Mouse (Mus musculus) left cerebral cortex, postnatal 36 days (tissue): ENCODE measurements around the gene Trim30c. TPM values are rescaled to one million over a fixed set of nuclear protein-coding genes. Genes with fewer than 3 reads are reported as not detected.
"Not testable (repeated sequence)": the region's sequence is repeated elsewhere in the genome, so short reads cannot be mapped to it uniquely, and the experiment has no call there.

Experiments
- DNase-seq, 2 experiments: peaks; one replicate each; pipeline ENCODE4 v3.0.0; 2021 to 2022; ENCODE audit warnings: low spot score in 2 of 2, mixed read lengths in 1 of 2
- intact Hi-C: fragments of 180-260 bp; cut with DNase I; formaldehyde crosslinking; loops from one replicate; pipeline ENCODE4 v1.15.1; 2025
- total RNA-seq, 2 experiments: library from RNA; stranded (reverse); gene quantifications; 2 replicates each; pipeline ENCODE4 v1.2.3; 2021

Gene Trim30c
- total RNA-seq, result not detected

DNA sequence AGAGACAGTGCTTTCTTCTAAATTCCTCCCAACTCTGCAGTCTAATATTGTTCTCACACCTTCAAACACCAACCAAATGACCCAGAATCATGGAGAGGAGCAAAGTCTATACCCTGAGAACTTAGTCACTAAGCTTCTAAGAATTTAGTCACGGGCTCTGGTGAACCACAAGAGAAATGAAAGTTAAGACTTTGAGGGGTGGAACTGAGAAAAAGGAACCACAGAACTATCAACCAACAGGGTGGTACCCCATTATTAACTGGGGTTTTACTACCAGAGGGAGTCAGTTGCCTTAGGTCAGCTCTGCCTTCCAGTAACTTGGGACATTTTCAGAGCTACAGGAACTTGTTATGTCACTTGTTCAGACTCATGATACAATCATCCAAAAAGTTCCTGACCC lies at the start of gene Trim30c:
TSS of gene Trim30c (minus strand) at position 140 of the 400 bp plus-strand sequence.
- intact Hi-C loops, result no loop called here
- no peak for DNase-seq

DNA sequence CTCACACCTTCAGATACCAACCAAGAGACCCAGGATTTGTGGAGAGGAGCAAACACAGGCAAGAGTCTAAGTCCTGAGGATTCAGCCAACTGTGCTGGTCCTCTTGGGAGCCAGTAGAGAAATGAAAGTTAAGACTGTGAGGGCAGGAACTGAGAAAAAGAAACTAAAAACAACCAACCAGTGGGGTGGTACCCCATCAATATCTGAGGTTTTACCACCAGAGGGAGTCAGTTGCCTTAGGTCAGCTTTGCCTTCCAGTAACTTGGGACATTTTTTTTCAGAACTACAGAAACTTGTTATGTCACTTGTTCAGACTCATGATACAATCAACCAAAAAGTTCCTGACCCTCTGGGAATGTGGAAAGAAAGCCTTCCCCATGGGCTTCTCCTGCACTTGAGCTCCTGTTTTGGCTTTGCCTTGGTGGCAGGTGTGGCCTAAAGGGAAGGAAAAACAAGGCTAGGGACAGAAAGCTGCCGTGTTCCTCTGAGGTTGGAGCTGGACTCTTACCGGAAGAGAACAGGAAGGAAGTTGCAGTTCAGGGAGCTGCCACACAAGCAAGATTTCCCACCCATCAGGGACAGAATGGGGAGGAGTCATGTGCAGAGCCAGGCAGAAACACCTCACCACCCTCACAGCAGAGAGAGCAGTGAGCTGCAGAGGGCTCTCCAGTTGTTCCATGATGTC lies 45.5 kb upstream of the Trim30c start:
- DNase-seq, result no peak
- intact Hi-C loops, result no loop called here

DNA sequence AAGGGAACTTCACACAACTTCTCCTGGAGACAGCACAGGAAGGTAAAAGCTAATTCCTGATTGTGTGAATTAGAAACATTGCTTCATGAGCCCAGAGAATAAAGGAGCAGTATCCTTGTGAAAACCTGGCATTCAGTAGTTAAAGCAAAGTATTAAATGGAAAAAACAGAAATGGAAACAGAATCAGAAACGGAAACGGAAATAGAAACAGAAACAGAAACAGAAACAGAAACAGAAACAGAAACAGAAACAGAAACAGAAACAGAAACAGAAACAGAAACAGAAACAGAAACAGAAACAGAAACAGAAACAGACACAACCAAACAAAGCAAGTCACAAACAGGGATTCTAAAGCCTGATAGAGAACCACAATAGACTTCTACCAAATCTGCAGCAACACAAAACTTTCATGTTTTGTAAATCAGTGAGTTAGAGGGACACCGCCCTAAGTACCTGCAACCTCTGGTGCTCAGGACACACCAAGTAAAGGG lies 3.9 kb upstream of the Trim30c start:
- no peak for DNase-seq
- intact Hi-C loops, result no loop called here

DNA sequence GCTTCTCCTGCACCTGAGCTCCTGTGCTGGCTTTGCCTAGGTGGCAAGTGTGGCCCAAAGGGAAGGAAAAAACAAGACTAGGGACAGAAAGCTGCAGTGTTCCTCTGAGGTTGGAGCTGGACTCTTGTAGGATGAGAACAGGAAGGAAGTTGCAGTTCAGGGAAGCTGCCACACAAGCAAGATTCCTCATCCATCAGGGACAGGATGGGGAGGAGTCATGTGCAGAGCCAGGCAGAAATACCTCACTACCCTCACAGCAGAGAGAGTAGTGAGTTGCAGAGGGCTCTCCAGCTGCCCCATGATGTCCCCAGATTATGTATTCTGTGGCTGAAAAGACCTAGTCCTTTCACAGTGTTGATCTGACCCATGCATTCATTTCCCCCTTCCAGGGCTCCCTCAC lies 503 bp upstream of the Trim30c start:
- intact Hi-C loops, result no loop called here
- no peak for DNase-seq

DNA sequence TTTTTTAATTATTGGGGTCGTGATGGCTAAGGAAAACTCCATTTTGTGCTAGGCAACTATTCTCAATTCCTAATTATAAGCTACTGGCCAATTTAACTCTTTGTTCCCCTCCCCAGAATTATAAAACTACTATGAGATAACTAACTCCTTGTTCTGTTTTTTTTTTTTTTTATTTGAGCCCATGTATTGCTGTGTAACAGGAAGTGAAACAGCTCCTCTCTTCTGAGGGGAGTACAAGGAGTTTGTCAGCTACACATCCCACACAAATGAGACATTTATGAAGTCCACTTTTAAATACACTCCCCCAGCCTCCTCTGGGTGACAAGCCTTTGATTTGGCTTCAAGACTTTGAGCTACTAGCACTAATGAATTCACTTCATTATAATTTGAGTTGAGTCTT lies 2.1 kb downstream of the Trim30c start:
- intact Hi-C loops, result no loop called here

DNA sequence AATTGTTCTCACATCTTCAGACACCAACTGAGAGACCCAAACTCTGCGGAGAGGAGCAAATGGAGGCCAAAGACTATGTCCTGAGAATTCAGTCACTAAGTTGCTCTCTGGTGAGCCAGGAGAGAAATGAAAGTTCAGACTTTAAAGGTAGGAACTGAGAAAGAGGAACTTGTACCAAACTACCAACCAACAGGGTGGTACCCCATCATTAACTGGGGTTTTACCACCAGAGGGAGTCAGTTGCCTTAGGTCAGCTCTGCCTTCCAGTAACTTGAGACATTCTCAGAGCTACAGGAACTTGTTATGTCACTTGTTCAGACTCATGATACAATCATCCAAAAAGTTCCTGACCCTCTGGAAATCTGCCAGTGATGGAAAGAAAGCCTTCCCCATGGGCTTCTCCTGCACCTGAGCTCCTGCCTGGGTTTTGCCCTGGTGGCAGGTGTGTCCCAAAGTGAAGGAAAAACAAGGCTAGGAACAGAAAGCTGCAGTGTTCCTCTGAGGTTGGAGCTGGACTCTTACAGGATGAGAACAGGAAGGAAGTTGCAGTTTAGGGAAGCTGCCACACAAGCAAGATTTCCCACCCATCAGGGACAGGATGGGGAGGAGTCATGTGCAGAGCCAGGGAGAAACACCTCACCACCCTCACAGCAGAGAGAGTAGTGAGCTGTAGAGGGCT lies 30.8 kb downstream of the Trim30c start, which contains the start of gene Trim30b:
TSS of gene Trim30b (minus strand) at position 149 of the 679 bp plus-strand sequence.
- no peak for DNase-seq
- intact Hi-C loops, result no loop called here

More for the DNA sequence above, 2.1 kb downstream of the Trim30c start:
- no peak for DNase-seq

DNA sequence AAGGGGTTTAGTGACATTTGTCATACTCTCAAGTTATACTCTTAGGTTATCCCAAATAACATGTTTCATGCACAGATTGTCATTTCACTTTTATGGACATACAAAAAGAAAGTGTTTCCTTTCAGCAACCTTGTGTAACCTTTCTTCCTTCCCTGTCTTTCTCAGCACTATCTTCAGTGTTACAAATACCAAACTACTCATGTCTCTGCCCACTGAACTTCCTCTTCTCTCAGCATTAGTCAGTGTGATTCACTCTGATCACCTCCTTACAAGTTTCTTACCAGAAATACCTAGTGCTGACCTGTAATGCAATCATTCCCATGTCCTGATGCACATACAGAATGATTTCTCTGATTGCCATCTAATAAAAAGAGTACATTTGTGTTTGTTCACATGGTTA lies 34.3 kb downstream of the Trim30c start:
- DNase-seq, result no peak
- intact Hi-C loops, result no loop called here

DNA sequence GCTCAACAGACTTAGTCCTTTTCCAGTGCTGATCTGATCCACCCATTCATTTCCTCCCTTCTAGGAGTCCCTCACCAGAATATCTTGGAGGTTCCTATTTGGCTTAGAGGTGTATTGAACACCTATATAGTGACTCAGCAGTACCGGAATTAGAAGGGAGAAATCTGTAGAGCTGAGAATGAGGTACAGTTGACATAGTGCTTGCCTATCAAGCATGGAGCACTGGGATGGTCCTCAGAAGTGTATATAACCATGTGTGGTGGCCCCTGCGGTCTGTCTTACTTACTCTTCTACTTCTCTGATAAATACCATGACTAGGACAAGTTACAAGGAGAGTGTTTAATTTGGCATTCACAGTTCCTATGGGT lies 47.1 kb downstream of the Trim30c start:
- intact Hi-C loops, result no loop called here
- no peak for DNase-seq

DNA sequence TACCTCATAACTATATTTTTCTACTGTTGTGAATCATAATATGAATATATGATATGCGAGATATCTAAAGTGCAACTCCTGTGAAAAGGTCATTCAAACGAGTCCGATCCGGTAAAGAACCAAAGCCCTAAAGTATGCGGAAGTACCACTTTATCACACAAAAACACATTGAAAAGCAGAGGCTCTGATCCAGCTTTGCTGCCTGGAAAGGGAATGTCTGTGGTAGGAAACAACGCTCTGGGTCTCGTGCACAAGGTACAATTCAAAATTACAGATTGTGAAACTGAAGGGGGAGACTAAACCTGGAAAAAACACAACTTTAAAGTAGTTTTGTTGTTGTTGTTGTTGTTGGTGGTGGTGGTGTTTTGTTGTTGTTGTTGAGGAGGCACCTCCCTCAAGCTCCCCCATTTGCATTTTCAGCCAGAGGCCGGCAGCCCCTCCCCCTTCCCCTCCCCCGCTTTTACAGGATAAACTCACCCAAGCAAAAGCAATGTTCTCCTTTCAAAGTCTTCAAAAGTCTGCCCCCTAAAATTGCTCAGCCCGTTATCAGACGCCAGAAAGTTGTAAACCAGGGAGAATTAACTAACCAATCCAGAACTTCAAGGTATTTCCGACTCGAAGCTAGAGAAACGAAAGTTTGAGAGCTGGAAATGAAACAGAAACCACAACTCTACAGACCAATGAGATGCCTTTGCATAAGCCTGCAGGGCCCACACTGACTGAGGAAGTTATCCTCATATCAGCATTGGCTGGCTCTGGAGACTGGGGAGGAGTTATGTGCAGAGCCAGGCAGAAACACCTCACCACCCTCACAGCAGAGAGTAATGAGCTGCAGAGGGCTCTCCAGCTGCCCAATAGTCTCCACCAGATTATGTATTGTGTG lies 47.7 kb downstream of the Trim30c start, which contains the start of gene Trim12c:
TSS of gene Trim12c (minus strand) at position 646 of the 883 bp plus-strand sequence.
- intact Hi-C loops, result no loop called here
- DNase-seq, result peak; percentile 3 to 4

DNA sequence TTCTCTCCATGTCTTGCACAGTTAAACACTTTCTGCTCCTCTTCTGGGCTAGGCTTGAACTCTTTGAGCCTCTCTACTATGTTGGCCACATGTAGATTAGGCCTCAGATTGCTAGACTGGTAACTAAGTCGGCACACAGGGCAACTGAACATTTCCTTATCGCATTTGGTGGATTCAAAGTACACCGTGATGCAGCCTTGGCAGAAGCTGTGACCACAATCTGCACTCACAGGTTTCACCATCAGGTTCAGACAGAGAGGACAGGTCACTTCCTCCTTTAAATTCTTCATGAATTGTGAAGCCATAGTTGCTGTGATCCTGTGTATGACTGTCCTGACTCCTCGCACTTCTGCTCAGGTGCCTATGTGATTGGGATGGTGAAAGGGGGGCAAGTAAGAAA lies 52.6 kb downstream of the Trim30c start:
- DNase-seq, intact Hi-C loops: not testable (repeated sequence)

DNA sequence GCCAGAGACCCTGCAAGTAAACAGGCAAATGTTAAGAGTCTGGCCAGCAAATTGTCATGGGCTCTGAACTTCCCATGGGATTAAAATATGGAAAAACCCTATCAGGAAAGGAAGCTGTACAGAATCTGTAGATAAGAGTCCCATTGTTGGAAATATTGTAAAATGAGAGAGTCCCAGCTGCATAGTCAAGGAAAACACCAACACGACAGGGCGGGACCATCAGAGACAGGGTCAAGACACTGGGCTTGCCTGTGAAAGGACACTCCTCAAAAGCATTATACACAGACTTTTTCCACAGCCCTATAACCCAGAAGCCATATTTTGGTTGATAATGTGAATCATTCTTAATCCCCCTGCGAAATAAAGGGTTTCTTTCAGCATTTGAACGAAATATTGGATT lies 59.9 kb downstream of the Trim30c start:
- DNase-seq, intact Hi-C loops: not testable (repeated sequence)

DNA sequence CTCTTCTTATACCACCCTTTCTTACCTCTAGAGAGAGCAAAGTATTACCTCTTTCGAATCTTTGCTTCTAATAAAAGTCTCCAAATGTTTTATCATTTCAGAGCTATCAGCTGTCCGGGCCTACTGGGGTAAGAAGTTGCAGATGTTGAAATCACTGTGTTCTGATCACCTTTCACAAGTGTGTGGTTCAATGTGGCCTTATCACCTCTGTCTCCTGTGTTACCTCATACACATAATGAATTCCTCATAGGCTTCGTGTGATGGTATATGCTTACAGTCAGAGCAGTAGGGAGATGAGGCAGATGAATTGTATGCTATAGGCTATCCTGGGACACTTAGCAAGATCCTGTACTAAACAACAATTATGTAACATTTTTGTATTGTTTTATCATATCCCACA lies 65.1 kb downstream of the Trim30c start:
- DNase-seq, intact Hi-C loops: not testable (repeated sequence)

Other genes starting within 250 kb of the Trim30c start
- gene Olfm5, start 236.0 kb downstream of the Trim30c start, total RNA-seq, result not detected
- under 1 TPM; 0.15 to 0.45 TPM for gene Olfr648, start 217.4 kb downstream of the Trim30c start, total RNA-seq
- not detected for gene Olfr649, start 204.9 kb downstream of the Trim30c start, total RNA-seq
- under 1 TPM in 1 of 2 experiments, not detected in 1; 0.15 TPM for gene Trim6, start 182.0 kb downstream of the Trim30c start, total RNA-seq
- gene Trim34a, start 156.4 kb downstream of the Trim30c start, total RNA-seq, result 1 to 10 TPM in 1 of 2 experiments, under 1 TPM in 1; 0.94 to 1.1 TPM
- 1 to 10 TPM in 1 of 2 experiments, under 1 TPM in 1; 0.39 to 1.1 TPM for gene Trim5, start 112.7 kb downstream of the Trim30c start, total RNA-seq
- 1 to 10 TPM; 1.9 to 2.3 TPM for gene Trim12a, start 85.4 kb downstream of the Trim30c start, total RNA-seq
- under 1 TPM in 1 of 2 experiments, not detected in 1; 0.20 TPM for gene Trim34b, start 71.4 kb downstream of the Trim30c start, total RNA-seq
- 1 to 10 TPM; 1.0 to 1.3 TPM for gene Trim12c, start 47.5 kb downstream of the Trim30c start, total RNA-seq
- not detected for gene Trim30b, start 31.0 kb downstream of the Trim30c start, total RNA-seq
- under 1 TPM; 0.69 to 0.93 TPM for gene Trim30a, start 64.4 kb upstream of the Trim30c start, total RNA-seq
- gene Trim30d, start 107.0 kb upstream of the Trim30c start, total RNA-seq, result under 1 TPM; 0.35 to 0.59 TPM
- not detected for gene Olfr651, start 149.3 kb upstream of the Trim30c start, total RNA-seq
- gene Olfr652, start 160.1 kb upstream of the Trim30c start, total RNA-seq, result not detected
- gene Olfr653, start 176.5 kb upstream of the Trim30c start, total RNA-seq, result not detected
- gene Olfr654, start 186.2 kb upstream of the Trim30c start, total RNA-seq, result not detected
- gene Olfr655, start 200.9 kb upstream of the Trim30c start, total RNA-seq, result not detected
- gene Olfr656, start 213.1 kb upstream of the Trim30c start, total RNA-seq, result not detected
- gene Olfr657, start 224.0 kb upstream of the Trim30c start, total RNA-seq, result not detected
- gene Olfr658, start 246.5 kb upstream of the Trim30c start, total RNA-seq, result not detected